Mouse (Mus musculus): Measurements from ENCODE around the gene Gm7029. TPM values are rescaled to one million over a fixed set of nuclear protein-coding genes. Genes with fewer than 3 reads are reported as not detected.
"Not testable (repeated sequence)": the region's sequence is repeated elsewhere in the genome, so short reads cannot be mapped to it uniquely, and the experiment has no call there.

Gene Gm7029
- not detected in 2 replicates for polyA plus RNA-seq (2012; rRNA removed)

DNA sequence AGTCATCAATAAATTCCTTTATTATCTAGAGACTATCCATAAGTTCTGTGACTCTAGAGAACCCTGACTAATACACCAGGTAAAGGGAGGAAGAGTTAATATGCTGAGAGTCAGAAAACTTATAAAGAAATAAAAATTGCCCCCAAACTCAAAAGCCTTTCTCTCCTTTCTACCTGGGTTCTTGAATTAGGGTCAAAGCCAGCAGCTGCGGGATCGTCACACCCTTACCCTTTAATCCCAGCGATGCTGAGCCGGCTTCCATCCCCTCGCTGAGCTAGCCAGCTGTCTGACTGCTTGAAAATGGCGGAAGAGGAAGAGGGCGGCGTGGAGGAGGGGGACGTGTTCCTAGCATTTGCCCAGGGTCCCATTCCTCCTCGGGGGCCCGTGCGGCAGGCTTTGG, at the start of gene Gm7029:
Gm7029 (plus strand) TSS at position 301 of the 400 bp plus-strand sequence.
- not testable (repeated sequence) for DNase-seq (ENCODE audit: extremely low spot score in 1 of 2, low spot score in 1 of 2)

DNA sequence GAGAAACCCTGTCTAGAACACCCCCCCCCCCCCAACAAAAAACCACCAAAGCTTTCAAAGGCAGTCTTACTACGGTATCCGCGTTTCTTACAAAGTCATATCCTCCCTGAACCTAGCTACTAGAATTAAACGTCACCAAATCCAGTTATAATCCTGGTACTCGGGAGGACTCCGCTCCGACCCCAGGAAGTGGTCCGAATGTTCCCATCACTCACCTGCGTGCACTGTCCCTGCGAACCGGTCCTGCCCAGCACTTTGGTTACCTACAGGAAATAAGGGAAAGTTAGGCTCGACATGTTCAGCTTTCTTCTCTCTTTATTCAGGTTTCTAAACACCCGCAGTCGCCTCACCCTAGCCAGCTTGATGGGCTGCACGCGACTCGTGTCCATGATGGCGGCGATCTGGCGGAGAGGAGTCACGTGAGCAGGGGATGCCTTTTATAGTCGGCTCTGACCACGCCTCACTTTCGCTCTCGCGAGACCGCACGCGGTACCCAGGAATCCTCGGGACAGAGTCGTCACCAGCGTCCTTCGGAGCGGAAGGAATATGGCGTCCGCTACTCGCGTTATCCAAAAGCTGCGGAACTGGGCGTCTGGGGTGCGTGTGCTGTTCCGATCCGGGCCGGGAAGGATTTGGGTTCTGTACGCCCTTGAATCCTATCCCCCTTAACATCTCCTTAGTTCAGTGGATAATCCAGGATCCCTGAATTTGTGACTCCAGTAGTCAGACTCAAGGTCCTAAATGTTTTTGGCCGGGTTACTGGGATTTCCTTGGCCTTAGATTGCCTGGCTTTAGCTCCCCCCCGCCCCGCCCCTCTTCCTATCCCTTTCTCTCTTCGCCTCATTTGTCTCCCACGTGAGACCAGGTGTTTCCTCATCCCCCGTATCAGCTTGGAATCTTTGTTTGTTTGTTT, 49.3 kb upstream of the Gm7029 start, which contains the start of the genes Rps28 and Ndufa7:
Rps28 (minus strand) TSS at position 479 of the 913 bp plus-strand sequence.
Ndufa7 (plus strand) TSS at position 489 of the 913 bp plus-strand sequence.
- peak; percentile 95 to 99 for DNase-seq (ENCODE audit: extremely low spot score in 1 of 2, low spot score in 1 of 2)

- not testable (repeated sequence) for DNase-seq (ENCODE audit: extremely low spot score in 1 of 2, low spot score in 1 of 2)
Observed at GRCm38 (mm10) chr17:33824997-33825330, 48.7 kb upstream of the Gm7029 start.

- DNase-seq (ENCODE audit: extremely low spot score in 1 of 2, low spot score in 1 of 2) = no peak
Observed at GRCm38 (mm10) chr17:33825462-33825861, 48.2 kb upstream of the Gm7029 start.

DNA sequence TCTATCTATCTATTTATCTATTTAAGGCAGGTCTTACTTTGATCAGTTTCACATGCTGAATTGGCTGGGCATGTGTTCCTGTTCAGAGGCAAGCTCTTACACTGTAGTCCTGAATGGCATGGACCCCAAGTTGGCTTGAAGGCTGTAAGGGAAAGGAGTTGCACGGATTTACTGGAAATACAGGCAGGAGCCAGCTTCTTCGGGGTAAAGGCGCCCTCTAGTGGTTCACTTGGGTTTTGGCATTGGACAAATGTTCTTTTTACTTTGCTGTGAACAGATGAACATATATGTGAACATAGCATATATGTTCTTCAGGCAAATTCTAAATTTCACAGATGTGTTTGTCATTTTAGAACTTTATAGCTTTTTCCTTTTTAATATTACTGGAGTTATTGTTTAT, 46.8 kb upstream of the Gm7029 start:
- DNase-seq (ENCODE audit: extremely low spot score in 1 of 2, low spot score in 1 of 2) = peak in 1 of 2 experiments; percentile 86

DNA sequence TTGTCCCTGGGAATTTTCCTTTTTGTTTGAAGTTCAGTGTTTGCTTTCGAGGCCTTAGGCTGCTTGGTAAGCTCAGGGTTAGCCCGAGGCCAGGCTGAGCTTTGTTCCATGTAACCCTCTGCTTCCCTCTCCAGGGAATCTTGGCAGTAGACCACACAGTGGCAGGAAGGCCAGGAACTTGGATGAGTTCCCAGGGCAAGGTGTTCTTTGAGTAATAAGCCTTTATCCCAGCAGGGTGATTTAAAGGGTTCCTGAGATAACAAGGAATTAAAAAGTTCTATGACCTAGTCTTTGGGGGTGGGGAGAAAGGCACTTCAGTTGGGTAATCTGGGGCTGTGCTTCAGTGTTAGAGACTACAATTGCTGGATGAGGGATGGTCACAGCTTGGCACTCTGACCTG, 44.7 kb upstream of the Gm7029 start:
- no peak for DNase-seq (ENCODE audit: extremely low spot score in 1 of 2, low spot score in 1 of 2)

DNA sequence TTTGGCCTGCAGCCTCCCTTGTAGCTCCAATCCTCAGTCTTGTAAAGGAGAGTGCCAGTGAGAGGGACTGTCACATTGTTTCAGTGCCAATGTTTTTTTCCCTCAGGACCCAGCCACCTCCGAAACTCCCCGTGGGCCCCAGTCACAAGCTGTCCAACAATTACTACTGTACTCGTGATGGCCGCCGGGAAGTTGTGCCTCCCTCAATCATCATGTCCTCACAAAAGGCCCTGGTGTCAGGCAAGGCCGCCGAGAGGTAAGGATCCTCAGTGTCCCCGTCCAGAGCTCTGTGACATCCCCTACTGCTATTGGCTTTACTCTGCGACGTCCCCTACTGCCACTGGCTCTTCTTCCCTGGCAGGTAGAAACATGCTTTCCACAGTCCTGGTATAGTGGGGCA, 44.1 kb upstream of the Gm7029 start:
- no peak for DNase-seq (ENCODE audit: extremely low spot score in 1 of 2, low spot score in 1 of 2)

GRCm38 (mm10) chr17:33842966-33843795, 30.5 kb upstream of the Gm7029 start, which contains the start of gene Cd320:
Gene Cd320, plus strand, starts transcription at chr17:33843091.
- DNase-seq (ENCODE audit: extremely low spot score in 1 of 2, low spot score in 1 of 2) = peak; percentile 86 to 94

DNA sequence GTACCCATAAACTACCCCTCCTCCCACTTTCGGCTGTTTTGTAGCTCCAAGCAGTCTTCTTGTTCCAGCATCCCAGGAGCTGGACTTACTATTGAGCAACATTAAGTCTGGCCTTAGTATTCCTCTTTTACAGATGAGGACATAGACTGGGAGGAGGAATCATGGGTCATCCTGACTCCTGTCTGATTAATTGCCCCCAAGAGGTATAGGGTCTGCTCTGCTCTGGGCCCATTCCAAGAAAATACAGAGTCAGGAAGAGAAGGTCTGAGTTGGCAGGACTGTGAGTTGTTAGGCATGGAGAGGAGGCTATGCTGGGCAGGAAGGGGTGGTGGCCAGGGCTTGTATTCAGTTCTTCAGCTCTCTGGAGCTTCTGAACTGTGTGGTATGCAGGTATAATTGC, 29.4 kb upstream of the Gm7029 start:
- no peak for DNase-seq (ENCODE audit: extremely low spot score in 1 of 2, low spot score in 1 of 2)

- DNase-seq (ENCODE audit: extremely low spot score in 1 of 2, low spot score in 1 of 2) = no peak
Observed at GRCm38 (mm10) chr17:33848139-33848538, 25.5 kb upstream of the Gm7029 start.

DNA sequence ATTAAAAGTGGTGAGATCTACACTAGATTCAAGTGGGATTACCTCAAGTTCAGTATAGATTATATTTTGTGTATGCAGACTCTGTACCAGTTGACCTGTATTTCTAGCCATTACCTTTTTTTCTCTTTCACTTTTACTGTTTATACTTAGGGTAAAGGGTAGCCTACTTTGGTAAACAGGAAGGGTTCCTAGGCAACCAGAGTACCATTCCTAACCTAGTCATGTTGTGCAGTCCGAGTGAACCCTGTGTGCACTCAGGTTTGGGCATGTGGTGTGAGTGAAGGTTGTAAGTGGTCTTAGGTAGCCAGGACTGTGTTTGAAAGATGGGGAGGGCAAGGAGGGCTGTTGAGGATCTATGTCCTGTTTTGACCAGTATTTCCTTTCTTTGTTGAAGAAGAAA, 22.3 kb upstream of the Gm7029 start:
- DNase-seq (ENCODE audit: extremely low spot score in 1 of 2, low spot score in 1 of 2) = no peak

- DNase-seq (ENCODE audit: extremely low spot score in 1 of 2, low spot score in 1 of 2) = no peak
Observed at GRCm38 (mm10) chr17:33857816-33858215, 15.8 kb upstream of the Gm7029 start.

DNA sequence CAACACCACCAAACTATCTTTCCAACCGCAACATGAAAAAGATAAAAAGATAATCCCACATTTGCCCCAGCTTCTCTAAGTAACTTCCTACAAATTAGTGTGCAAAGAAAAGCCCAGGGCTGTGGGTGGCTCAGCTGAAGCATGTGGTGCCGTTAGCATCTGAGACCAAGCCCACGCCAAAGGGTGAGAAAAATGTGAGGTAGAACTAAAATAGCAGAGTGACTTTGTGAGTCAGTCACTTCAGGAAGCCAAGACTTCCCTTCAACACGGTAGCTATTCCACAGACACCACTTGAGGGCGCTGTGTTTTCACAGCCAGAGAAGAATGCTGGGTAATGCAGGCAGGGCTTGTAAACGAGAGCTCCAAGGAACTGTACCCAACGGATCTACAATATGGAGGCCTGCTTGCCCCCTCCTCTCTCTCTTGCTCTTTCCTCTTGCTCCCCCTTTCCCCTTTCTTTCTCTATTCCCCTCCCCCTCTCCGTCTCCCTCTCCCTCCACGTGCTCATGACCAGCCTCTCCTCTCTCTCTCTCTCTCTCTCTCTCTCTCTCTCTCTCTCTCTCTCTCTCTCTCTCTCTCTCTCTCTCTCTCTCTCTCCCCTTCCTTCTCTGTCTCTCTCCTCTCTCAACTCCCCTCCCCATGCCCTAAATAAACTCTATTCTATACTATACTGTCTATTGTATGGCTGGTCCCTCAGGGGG, 8.2 kb upstream of the Gm7029 start:
- peak; percentile 88 to 93 for DNase-seq (ENCODE audit: extremely low spot score in 1 of 2, low spot score in 1 of 2)

DNA sequence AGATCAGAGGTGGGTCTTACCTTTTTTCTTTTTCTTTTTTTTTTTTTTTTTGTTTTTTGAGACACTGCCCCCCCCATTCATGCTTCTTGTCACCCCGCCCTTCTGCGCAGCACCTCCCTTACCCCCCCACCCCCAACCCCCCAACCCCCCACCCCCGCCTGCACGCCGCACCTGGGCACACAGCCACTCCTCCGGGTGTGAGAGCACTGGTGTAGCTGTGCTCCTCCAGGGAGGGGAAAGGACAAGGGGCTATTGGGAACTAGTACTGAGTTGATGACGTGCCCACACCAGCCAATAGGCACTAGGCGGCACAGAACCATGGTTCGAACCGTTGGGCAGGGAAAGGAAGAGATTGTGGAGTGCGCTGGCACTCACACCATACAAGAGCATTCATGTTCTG, 774 bp downstream of the Gm7029 start:
- DNase-seq (ENCODE audit: extremely low spot score in 1 of 2, low spot score in 1 of 2) = no peak

GRCm38 (mm10) chr17:33875797-33876196, 2.2 kb downstream of the Gm7029 start:
- DNase-seq (ENCODE audit: extremely low spot score in 1 of 2, low spot score in 1 of 2) = not testable (repeated sequence)

GRCm38 (mm10) chr17:33884320-33884719, 10.7 kb downstream of the Gm7029 start:
- DNase-seq (ENCODE audit: extremely low spot score in 1 of 2, low spot score in 1 of 2) = not testable (repeated sequence)

DNA sequence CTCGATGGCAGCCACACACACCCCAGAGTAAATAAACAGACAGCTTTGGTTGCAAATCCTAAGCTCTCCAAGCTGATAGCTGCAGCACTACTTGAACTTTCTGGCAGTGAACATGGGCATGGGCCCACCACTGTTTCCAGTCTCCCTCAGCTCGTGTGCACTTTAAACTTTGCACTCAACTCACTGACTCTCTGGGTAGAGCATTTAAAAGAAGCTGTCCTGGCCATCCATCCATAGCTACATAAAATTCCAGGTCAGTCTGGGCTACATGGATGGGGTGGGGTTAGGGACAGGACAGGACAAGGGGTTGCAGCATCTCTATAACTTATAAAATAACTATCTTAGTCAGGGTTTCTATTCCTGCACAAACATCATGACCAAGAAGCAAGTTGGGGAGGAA, 14.2 kb downstream of the Gm7029 start:
- DNase-seq (ENCODE audit: extremely low spot score in 1 of 2, low spot score in 1 of 2) = not testable (repeated sequence)

DNA sequence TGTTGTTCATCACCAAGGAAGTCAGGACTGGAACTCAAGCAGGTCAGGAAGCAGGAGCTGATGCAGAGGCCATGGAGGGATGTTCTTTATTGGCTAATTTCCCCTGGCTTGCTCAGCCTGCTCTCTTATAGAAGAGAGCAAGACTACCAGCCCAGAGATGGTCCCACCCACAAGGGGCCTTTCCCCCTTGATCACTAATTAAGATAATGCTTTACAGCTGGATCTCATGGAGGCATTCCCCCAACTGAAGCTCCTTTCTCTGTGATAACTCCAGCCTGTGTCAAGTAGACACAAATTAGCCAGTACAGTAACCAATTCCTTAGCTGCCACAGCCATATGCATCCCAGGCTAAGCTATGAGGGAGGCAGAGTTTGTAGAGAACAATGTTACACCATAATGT, 14.6 kb downstream of the Gm7029 start:
- not testable (repeated sequence) for DNase-seq (ENCODE audit: extremely low spot score in 1 of 2, low spot score in 1 of 2)

GRCm38 (mm10) chr17:33889941-33890532, 16.4 kb downstream of the Gm7029 start:
- DNase-seq (ENCODE audit: extremely low spot score in 1 of 2, low spot score in 1 of 2) = not testable (repeated sequence)

GRCm38 (mm10) chr17:33890533-33891059, 17.0 kb downstream of the Gm7029 start, which contains the start of gene Kifc1:
Gene Kifc1, minus strand, starts transcription at chr17:33890661.
- DNase-seq (ENCODE audit: extremely low spot score in 1 of 2, low spot score in 1 of 2) = peak; percentile 99 to 100
